Mouse (Mus musculus) hindbrain, embryonic 13.5 days (tissue): ENCODE data around the gene Flnc. TPM values are rescaled to one million over a fixed set of nuclear protein-coding genes. Genes with fewer than 3 reads are reported as not detected.

Experiments
- ATAC-seq: fragments of 200-750 bp; cut with Nextera tagmentation; 2 replicates; pipeline ENCODE4 v1.8.0; 2017; ENCODE audit warnings: moderate TSS enrichment; ENCODE audit not compliant: low FRiP score
- H3K27ac ChIP-seq: fragments of 300-500 bp; sonication (generic); 2 replicates; pipeline ENCODE4 v1.5.1; 2015; ENCODE audit warnings: inconsistent platforms, mild to moderate bottlenecking, moderate library complexity
- H3K27me3 ChIP-seq: fragments of 300-500 bp; sonication (generic); 2 replicates; pipeline ENCODE4 v1.6.1; 2015; ENCODE audit warnings: mild to moderate bottlenecking, inconsistent platforms
- H3K36me3 ChIP-seq: fragments of 300-500 bp; sonication (generic); 2 replicates; pipeline ENCODE4 v1.6.1; 2015; ENCODE audit warnings: mild to moderate bottlenecking, inconsistent platforms
- H3K4me1 ChIP-seq: fragments of 300-500 bp; sonication (generic); replicated peaks from 2 replicates; pipeline ENCODE4 v1.6.1; 2015; ENCODE audit warnings: inconsistent platforms
- H3K4me2 ChIP-seq: fragments of 300-500 bp; sonication (generic); 2 replicates; pipeline ENCODE4 v1.6.1; 2015; ENCODE audit warnings: inconsistent platforms, mild to moderate bottlenecking, moderate library complexity
- H3K4me3 ChIP-seq: fragments of 300-500 bp; sonication (generic); 2 replicates; pipeline ENCODE4 v1.5.1; 2015; ENCODE audit warnings: mild to moderate bottlenecking, inconsistent platforms
- H3K9ac ChIP-seq: fragments of 300-500 bp; sonication (generic); 2 replicates; pipeline ENCODE4 v1.6.1; 2015; ENCODE audit warnings: mild to moderate bottlenecking, inconsistent platforms
- H3K9me3 ChIP-seq: fragments of 300-500 bp; sonication (generic); 2 replicates; pipeline ENCODE4 v1.6.1; 2016; ENCODE audit warnings: inconsistent platforms
- WGBS: fragments of 180-500 bp; shearing (Covaris S2); methylation state at CpG from one replicate; pipeline ENCODE4 v1.1.7; 2015; 5-methylcytosine and 5-hydroxymethylcytosine counted together
- polyA plus RNA-seq: library from polyadenylated mRNA; unstranded; fragments of >200 nt; fragmentation: Nextera tagmentation; extraction: Ambion mirVana; gene quantifications from 2 replicates; pipeline ENCODE4 v1.2.1, GENCODE M21; 2015

Gene Flnc
- polyA plus RNA-seq, 1 experiment from 2014 or later = 5.8 TPM

DNA sequence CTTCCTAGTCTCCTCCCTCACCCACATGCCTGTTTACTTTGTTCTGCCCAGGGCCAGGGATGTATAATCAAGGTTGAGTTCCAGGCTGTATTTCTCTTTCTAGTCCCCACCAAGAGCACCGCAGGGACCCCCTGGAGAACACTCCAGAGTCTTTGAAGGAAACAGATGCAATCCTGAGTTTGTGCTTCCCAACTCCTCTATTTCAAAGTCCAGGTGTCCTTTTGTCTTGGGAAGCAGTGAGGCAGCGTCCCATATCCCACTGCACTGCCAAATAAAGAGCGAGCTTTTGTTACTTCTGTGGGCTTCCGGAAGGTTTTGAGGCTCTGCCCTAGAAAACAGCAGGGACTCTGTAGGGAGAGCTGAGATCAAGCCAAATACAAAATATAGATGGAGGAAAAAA lies 33.2 kb upstream of the Flnc start:
- H3K9ac ChIP-seq = no peak overlapping the region
- H3K9me3 ChIP-seq = no peaks in the 10 kb centered on the region
- H3K36me3 ChIP-seq = peaks cover 3% of the 10 kb centered on the region; the same call in 1 of the 2 replicates
- peaks cover 27% of the 10 kb centered on the region for H3K27me3 ChIP-seq
- H3K4me3 ChIP-seq = no peak overlapping the region
- no peak overlapping the region for H3K27ac ChIP-seq
- peaks cover 24% of the 10 kb centered on the region for H3K4me1 ChIP-seq
- H3K4me2 ChIP-seq = no peak overlapping the region
- 79% methylated on average over 4 of the region's 4 CpGs for WGBS
- ATAC-seq = no peak

DNA sequence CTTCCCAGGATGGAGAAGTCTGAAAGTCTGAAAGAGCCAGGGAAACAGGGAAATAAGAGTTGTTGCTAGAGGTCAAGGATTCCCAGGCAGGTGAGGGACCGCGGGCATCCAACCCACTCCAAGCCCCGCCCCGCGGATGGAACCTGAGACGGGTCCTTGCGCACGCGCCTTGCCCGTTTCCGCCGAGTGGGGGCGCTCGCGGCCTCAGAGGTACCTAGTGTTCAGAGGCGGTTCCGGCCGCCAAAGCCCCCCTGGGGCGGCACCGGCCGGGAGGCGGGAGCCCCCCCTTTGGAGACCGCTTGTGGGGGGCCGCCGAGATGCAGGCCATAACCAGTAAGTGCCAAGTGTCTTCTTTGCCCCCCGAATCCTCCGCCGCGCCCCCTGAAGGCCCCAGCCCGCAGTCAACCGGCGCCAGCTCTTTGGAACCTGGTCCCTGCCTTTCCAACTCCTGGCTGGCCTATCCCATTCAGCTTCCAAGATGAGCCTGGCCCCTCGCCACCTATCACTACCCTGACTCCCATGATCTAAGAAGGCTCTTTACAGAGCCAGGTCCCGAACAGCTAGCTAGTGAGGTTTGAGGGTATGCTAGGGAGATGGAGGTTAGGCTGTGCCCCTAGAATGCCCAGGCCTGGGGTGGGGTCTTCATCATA lies 30.2 kb upstream of the Flnc start:
- no peaks in the 10 kb centered on the region for H3K9me3 ChIP-seq

DNA sequence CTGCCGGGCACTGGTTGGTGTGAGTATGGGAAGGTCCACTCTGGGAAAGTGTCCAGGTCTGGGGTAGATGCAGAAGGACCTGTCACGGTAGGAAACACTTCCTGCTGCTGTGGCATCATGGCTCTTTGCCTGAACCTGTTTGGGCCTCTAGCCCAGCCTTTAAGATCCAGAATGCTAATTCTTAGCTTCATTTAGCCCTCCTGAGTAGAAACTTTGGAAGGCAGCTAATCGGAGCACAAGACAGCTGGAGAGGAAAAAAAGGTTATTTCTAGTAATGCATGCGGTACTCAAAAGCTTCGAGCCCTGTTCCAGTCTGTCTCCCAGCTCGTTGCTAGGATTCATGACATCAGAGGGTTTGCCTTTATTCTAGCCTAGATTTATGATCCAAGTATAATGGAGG lies 26.6 kb upstream of the Flnc start:
- Histone ChIP-seq H3K9ac (no peak overlapping the region), H3K4me2 (no peak overlapping the region), H3K27ac (0 out of 2 replicates have a peak overlapping the region, but pooled peaks have one; percentile 20), H3K27me3 (peaks cover 12% of the 10 kb centered on the region), H3K4me3 (no peak overlapping the region), H3K9me3 (no peaks in the 10 kb centered on the region), H3K36me3 (peaks cover 39% of the 10 kb centered on the region), H3K4me1 (peaks cover 4% of the 10 kb centered on the region)
- no peak for ATAC-seq
- WGBS = 70% methylated on average over 6 of the region's 6 CpGs

More for the DNA sequence above, 30.2 kb upstream of the Flnc start:
- peaks cover 12% of the 10 kb centered on the region for H3K36me3 ChIP-seq
- no peak overlapping the region for H3K9ac ChIP-seq
- peaks cover 21% of the 10 kb centered on the region for H3K27me3 ChIP-seq
- ATAC-seq = no peak
- H3K4me3 ChIP-seq = no peak overlapping the region
- WGBS = 10% methylated on average over 29 of the region's 34 CpGs
- peaks cover 7% of the 10 kb centered on the region for H3K4me1 ChIP-seq
- no peak overlapping the region for H3K27ac ChIP-seq
- 0 out of 2 replicates have a peak overlapping the region, but pooled peaks have one; percentile 6 for H3K4me2 ChIP-seq

GRCm38 (mm10) chr6:29415446-29415845 lies 17.6 kb upstream of the Flnc start:
- no peaks in the 10 kb centered on the region for H3K4me1 ChIP-seq
- no peak overlapping the region for H3K9ac ChIP-seq
- H3K27ac ChIP-seq = no peak overlapping the region
- peaks cover 85% of the 10 kb centered on the region for H3K36me3 ChIP-seq
- no peaks in the 10 kb centered on the region for H3K27me3 ChIP-seq
- no peak overlapping the region for H3K4me3 ChIP-seq
- H3K4me2 ChIP-seq = no peak overlapping the region
- 87% methylated on average over 9 of the region's 9 CpGs for whole genome bisulfite sequencing
- ATAC-seq = no peak
- H3K9me3 ChIP-seq = no peaks in the 10 kb centered on the region

DNA sequence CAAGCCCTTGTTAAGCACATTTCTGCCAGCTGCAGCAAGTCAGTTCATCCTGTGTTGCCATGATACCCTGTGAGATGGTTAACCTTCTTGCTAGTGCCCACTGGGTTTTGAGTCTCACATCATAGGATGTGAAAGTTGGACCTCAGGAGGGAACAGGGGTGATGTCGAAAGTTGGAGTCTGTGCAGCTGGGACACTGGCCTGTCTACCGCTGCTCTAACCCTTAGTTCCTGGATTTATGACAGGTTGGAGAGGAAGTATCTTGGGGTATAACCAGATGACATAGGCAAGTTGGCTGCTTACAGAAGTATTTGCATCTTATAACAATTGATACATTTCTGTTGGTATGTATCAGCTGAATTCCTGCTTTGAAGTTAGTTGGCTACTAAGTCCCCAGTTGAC lies 12.5 kb upstream of the Flnc start:
- no peak for ATAC-seq
- Histone ChIP-seq H3K9me3 (no peaks in the 10 kb centered on the region), H3K9ac (no peak overlapping the region), H3K4me3 (no peak overlapping the region), H3K27me3 (no peaks in the 10 kb centered on the region), H3K4me2 (no peak overlapping the region), H3K36me3 (peaks cover 52% of the 10 kb centered on the region), H3K27ac (no peak overlapping the region), H3K4me1 (no peaks in the 10 kb centered on the region)
- WGBS = 94% methylated on average over 2 of the region's 2 CpGs

DNA sequence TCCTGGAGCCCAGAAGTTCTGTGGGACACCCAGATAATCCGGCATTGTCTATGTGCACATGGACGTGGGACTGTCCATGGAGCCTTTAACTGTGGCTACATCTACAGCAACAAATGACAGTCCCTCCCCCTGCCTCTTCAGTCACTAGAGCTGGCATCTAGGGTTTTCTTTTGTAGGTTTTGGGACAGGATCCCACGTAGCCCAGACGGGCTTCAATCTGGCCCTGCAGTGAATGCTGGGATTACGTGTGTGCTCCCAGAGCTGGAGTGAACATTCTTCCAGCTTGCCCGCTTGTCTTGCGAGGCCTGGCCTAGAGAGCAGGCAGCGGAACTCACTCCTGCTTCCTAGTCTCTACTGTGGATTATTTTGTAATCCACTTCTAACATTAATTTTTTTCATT lies 7.9 kb upstream of the Flnc start:
- Histone ChIP-seq H3K27ac (no peak overlapping the region), H3K36me3 (peaks cover 21% of the 10 kb centered on the region), H3K27me3 (no peaks in the 10 kb centered on the region), H3K4me3 (no peak overlapping the region), H3K9me3 (no peaks in the 10 kb centered on the region), H3K9ac (no peak overlapping the region), H3K4me1 (no peaks in the 10 kb centered on the region), H3K4me2 (no peak overlapping the region)
- WGBS = 89% methylated on average over 8 of the region's 8 CpGs
- no peak for ATAC-seq

- H3K4me3 ChIP-seq = no peak overlapping the region
- H3K27me3 ChIP-seq = peaks cover 12% of the 10 kb centered on the region
- no peak overlapping the region for H3K4me2 ChIP-seq
- no peak for ATAC-seq
- H3K9ac ChIP-seq = 0 out of 2 replicates have a peak overlapping the region, but pooled peaks have one; percentile 10
- H3K9me3 ChIP-seq = no peaks in the 10 kb centered on the region
- peaks cover 16% of the 10 kb centered on the region for H3K36me3 ChIP-seq
- WGBS = 78% methylated on average over 6 of the region's 6 CpGs
- H3K4me1 ChIP-seq = peaks cover under 1% of the 10 kb centered on the region
- no peak overlapping the region for H3K27ac ChIP-seq
These were observed 6.7 kb upstream of the Flnc start for GRCm38 (mm10) chr6:29426331-29426730.

GRCm38 (mm10) chr6:29428171-29428570 lies 4.9 kb upstream of the Flnc start:
- WGBS = 63% methylated on average over 4 of the region's 4 CpGs
- peaks cover 30% of the 10 kb centered on the region for H3K27me3 ChIP-seq

DNA sequence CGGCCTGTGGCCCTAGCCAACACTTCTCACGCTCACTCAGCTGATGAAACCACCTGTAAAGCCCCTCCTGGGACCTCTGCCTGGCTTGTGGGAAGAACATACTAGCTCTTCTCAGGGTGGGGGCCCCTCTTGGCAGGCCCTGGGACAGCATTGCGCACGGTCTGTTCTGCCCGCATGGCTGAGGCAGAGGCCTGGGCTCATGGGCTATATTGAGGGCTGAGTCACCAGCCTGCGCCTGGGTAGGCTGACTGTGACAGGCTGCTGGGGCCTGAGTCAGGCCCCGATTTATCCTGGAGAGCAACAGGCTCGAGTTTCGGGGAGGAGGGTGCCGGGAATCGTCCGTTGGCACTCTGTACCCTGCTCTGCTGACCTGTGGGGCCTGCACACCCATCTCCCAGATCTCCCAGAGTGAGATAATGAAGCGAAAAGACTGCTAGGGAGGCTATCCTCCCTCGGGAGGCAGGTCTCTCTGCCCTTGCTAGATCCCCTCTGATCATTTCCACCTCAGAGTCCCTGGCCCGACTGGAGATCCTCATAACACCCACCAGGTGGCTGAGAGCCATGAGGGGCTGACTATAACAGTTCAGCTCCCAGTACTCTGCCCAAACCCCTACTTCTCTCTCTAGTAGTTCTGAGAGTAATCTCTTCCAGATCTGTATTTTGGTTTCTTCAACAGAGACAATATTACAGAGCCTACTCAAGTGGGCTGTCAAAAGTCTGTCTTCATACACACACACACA lies 2.2 kb upstream of the Flnc start:
- H3K36me3 ChIP-seq = peaks cover 3% of the 10 kb centered on the region
- H3K27ac ChIP-seq = no peak overlapping the region
- WGBS = 49% methylated on average over 15 of the region's 15 CpGs
- no peak overlapping the region for H3K4me2 ChIP-seq
- no peaks in the 10 kb centered on the region for H3K9me3 ChIP-seq
- no peak overlapping the region for H3K9ac ChIP-seq
- peaks cover 45% of the 10 kb centered on the region for H3K4me1 ChIP-seq
- ATAC-seq = no peak
- no peak overlapping the region for H3K4me3 ChIP-seq
- H3K27me3 ChIP-seq = peaks cover 52% of the 10 kb centered on the region

More at GRCm38 (mm10) chr6:29428171-29428570, 4.9 kb upstream of the Flnc start:
- Histone ChIP-seq H3K4me3 (no peak overlapping the region), H3K9ac (no peak overlapping the region), H3K4me2 (no peak overlapping the region), H3K9me3 (no peaks in the 10 kb centered on the region), H3K36me3 (peaks cover 6% of the 10 kb centered on the region), H3K27ac (no peak overlapping the region), H3K4me1 (peaks cover 19% of the 10 kb centered on the region)
- ATAC-seq = no peak

GRCm38 (mm10) chr6:29431473-29431872 lies 1.6 kb upstream of the Flnc start:
- ATAC-seq = no peak
- Histone ChIP-seq H3K4me2 (no peak overlapping the region), H3K36me3 (no peaks in the 10 kb centered on the region), H3K9me3 (no peaks in the 10 kb centered on the region), H3K4me1 (peaks cover 52% of the 10 kb centered on the region), H3K4me3 (no peak overlapping the region), H3K9ac (no peak overlapping the region), H3K27me3 (peaks cover 52% of the 10 kb centered on the region), H3K27ac (no peak overlapping the region)
- 19% methylated on average over 5 of the region's 5 CpGs for WGBS

- H3K4me1 ChIP-seq = peaks cover 58% of the 10 kb centered on the region
- H3K9me3 ChIP-seq = no peaks in the 10 kb centered on the region
- no peak for ATAC-seq
- peaks cover 52% of the 10 kb centered on the region for H3K27me3 ChIP-seq
- H3K36me3 ChIP-seq = no peaks in the 10 kb centered on the region
- WGBS = 39% methylated on average over 3 of the region's 3 CpGs
- no peak overlapping the region for H3K4me3 ChIP-seq
- H3K4me2 ChIP-seq = no peak overlapping the region
- no peak overlapping the region for H3K9ac ChIP-seq
- no peak overlapping the region for H3K27ac ChIP-seq
These were observed 900 bp upstream of the Flnc start for GRCm38 (mm10) chr6:29432156-29432555.

DNA sequence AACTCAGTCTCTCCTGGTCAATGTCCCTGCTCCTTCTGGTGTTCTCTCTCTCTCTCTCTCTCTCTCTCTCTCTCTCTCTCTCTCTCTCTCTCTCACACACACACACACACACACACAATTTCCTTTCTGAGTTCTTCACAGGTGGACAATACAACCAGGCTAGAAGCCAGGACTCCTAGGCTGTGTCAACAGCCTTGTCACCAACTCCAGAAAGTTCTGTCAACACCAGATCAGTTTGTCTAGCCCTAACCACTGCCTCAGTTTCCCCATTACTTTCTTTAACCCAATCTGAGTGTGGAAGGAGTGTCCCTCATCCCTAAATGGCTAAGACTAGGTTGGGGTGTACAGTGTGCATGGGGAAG lies 399 bp upstream of the Flnc start:
- Histone ChIP-seq H3K36me3 (no peaks in the 10 kb centered on the region), H3K27ac (no peak overlapping the region), H3K9ac (peak overlapping the region; percentile 68), H3K27me3 (peaks cover 52% of the 10 kb centered on the region), H3K4me1 (peaks cover 60% of the 10 kb centered on the region), H3K9me3 (no peaks in the 10 kb centered on the region), H3K4me3 (peak overlapping the region; percentile 47), H3K4me2 (peak overlapping the region; percentile 75)
- ATAC-seq = no peak
